Mouse (Mus musculus): ENCODE results near the gene Sav1.

Sav1 gene

GRCm38 (mm10) chr12:69962468-69962867 lies 24.3 kb downstream of the Sav1 start:
- peak; percentile 68 for DNase-seq (ENCODE audit: low read depth, low spot score)

GRCm38 (mm10) chr12:69957378-69957777 lies 29.4 kb downstream of the Sav1 start:
- DNase-seq (ENCODE audit: low read depth, low spot score): no peak

DNA sequence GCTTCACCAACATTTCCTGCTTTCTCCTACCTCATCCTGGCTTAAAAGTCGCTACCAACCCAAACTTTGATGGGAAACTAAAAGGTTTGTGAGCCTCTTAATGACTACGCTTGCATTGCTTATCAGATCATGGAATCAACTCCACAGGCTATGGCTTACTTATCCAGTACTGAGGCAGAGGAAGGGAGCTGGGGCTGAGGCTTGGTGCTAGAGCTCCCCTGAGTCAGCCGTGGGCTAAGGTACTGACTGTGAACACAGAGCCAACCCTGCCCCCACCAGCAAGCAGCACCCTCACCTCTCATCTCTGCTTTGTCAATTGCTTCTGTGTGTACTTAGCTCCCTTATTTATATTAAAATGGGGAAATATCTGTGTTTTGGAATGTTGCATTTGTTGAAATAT lies 39.3 kb downstream of the Sav1 start:
- no peak for DNase-seq (ENCODE audit: low read depth, low spot score)

DNA sequence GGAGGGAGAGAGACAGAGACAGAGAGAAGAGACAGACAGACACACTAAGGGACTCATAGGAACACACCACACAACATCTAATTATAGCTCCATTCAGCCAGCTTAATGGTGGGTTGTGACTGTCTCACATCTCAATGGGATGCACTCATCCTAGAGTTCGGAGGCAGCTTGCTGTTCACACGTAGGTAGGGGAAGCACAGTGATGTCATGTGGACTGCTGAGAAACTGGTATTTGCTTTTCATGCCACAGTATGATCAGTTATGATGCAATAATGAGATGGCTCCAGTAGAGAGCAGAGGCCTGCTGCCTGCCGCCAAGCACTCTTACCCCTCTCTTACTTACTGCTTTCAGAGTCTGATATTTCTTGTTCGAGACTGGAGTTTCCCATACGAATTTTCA lies 40.9 kb downstream of the Sav1 start:
- DNase-seq (ENCODE audit: low read depth, low spot score): no peak

DNA sequence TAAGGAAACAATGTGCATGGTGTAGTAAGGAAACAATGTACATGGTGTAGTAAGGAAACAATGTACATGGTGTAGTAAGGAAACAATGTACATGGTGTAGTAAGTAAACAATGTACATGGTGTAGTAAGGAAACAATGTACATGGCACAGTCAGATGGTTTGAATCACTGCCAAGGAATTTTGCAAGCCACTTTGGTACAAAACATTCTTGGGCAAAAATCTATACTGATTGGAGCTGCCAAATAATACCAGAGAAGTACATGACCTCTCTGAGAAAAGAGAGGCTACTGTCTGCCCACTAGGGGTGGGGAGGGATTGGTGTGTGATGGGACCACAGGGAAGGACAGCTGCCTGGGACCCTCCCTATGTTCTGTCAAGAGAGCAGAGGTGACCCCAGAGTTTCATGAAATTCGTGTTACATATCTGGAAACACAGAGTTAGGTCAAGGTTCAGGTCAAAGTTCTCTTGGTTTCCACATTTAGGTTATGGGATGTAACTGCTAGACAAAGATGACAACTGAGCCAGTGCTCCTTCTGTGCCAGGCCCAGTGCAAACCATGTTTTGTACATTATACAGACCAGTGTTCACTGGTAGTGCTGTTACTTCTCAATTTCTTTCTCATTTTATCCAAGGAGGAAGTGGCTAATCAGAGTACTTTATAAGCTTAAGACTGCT lies 45.0 kb downstream of the Sav1 start:
- no peak for DNase-seq (ENCODE audit: low read depth, low spot score)

GRCm38 (mm10) chr12:69939291-69939690 lies 47.5 kb downstream of the Sav1 start:
- DNase-seq (ENCODE audit: low read depth, low spot score): peak; percentile 68

DNA sequence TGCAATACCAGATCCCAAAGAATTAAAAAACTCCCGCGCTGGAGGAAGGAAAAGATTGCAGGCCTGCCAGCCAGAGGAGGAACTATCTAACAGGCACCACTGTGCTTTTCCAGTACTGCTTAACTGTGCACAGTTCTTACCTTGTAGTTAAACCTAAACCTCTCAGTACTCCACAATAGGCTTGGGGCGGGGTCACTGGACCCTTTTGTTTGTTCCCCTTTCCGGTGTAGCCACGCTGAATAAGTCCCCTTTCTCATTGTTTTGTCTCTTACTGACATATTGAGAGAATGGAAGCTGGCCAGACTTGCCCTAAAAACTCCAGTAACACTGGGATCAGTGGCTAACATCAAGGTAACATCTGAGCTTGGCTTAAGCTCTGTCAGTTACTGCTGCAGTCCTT lies 49.1 kb downstream of the Sav1 start:
- DNase-seq (ENCODE audit: low read depth, low spot score): peak; percentile 88

GRCm38 (mm10) chr12:69926716-69927115 lies 60.1 kb downstream of the Sav1 start:
- peak; percentile 82 for DNase-seq (ENCODE audit: low read depth, low spot score)

DNA sequence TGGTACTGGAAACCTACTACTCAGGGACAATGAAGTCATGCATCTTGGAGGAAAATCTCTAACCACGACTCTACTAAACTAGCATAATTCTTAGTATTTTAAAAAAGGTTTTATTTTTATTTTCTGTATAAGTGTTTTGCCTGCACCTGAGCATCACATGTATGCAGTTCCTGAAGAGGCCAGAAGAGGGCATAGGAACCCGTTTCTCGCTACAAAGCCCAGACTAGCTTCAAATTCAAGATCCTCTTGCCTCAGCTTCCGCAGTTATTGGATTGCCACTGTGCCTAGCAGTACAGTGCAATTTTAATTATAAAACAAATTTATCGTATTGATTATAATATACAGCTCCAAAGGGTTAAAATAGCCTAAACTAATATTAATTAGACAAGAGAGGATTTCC lies 62.8 kb downstream of the Sav1 start:
- peak; percentile 52 for DNase-seq (ENCODE audit: low read depth, low spot score)

GRCm38 (mm10) chr12:69923603-69924002 lies 63.2 kb downstream of the Sav1 start:
- no peak for DNase-seq (ENCODE audit: low read depth, low spot score)

DNA sequence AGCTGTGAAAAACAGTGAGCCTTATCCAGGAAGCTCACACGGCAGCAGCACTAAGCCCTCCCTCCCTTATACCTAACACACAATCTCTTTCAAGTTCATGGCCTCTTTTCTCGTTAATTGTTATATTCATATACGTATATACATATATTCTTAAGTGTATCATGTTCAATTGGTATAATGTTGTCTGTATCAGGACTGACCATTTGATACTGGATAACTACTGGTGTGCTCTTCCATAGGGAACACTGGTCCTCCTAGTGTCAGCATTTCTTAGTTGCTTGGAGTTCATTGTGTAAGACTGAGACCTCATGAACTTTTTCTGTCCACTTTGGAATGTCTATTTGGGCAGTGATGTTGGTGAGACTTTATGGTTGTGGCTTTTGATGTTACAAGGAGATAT lies 63.7 kb downstream of the Sav1 start:
- no peak for DNase-seq (ENCODE audit: low read depth, low spot score)

DNA sequence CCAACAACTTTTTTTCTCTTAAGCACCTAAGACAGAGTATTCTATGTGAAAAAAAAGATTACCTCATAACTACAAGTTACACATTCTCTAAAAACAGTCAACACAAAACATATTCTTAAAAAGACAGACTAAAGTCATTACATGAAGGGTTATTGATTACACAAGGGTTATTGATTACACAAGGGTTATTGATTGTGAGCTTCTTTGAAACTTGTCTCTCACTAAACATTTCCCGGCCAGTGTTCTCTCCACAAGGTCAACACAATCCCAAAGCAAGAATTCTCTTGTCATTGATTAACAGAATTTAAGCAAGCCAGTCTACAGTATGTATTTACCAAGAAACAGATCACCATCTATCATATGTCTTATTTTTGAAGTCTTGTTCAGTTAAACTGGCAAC lies 64.7 kb downstream of the Sav1 start:
- DNase-seq (ENCODE audit: low read depth, low spot score): no peak

DNA sequence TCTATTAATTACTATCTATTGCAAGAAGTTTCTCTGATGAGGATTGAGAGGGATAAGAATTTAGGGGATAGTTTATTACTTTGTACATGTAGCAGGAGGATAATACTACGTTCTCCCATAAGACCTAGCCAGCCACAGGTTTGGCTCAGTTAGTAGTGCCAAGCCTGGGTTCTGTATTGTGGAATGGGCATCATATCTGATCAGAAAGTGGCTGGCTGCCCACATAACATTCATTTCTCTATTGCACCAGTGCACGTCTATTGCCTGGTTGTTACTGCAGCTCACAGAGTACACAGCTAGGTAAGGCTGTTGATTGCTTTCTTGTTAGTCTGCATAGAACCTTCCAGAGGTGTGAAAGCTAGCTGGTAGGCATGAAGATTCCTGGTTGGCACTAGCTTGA lies 68.9 kb downstream of the Sav1 start:
- DNase-seq (ENCODE audit: low read depth, low spot score): no peak
